Mouse (Mus musculus) kidney, adult 10 weeks (tissue): Measurements from ENCODE around the gene Gigyf2. TPM values are rescaled to one million over a fixed set of nuclear protein-coding genes. Genes with fewer than 3 reads are reported as not detected.

Experiments used
- polyA plus RNA-seq: library from polyadenylated mRNA; stranded (reverse); fragments of 350-450 nt; fragmentation: Illumina TruSeq; extraction: RNeasy Lipid Tissue Mini Kit (QIAGEN cat#74804); gene quantifications from one replicate; pipeline ENCODE4 v1.2.3, GENCODE M21; 2014; ENCODE audit warnings: low read depth, low replicate concordance

Gene Gigyf2
- 114 TPM for polyA plus RNA-seq

DNA sequence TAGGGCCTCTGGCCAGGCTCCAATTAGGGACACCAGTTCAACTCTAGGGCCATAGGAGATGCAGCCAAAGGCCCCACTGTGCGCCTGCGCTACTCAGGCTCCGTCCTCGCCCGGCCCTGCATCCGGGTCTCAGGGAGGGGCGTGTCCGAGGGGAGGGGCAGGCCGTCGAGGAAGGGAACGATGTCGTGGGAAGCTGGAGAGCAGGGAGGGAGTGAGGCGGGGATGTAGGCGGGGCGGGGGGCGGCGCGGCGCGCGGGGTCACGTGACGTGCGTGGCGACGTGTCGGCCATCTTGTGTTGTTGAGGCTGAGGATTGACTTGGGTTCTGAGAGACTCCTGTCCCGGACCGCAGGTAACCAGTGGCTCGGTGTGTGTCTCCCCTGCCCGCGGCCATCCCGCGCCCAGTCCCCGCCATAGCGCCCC, at the start of gene Gigyf2:
Gene Gigyf2, plus strand, starts transcription at position 257 of the 422 bp plus-strand sequence.

DNA sequence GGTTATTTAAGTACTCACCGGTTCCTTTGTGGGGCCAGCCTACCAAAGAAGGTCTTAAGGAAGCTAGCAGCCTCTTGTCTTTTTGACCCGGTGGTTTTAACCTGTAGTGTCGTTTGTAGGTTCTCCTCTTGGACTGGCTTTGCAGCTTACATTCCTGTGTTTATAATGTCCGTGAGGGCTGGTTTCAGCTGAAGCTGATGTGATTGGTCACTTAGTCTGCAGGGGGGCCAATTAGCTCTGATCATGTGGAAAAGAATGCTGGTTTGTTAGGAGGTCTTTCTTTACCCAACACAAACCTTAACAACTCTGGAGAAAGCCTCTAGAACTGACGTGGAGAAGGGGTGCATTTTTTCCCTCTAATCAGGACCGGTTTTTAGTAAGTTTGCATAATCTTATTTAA, 67.8 kb downstream of the Gigyf2 start, which contains the start of gene Kcnj13:
Gene Kcnj13, minus strand, starts transcription at position 136 of the 400 bp plus-strand sequence.

DNA sequence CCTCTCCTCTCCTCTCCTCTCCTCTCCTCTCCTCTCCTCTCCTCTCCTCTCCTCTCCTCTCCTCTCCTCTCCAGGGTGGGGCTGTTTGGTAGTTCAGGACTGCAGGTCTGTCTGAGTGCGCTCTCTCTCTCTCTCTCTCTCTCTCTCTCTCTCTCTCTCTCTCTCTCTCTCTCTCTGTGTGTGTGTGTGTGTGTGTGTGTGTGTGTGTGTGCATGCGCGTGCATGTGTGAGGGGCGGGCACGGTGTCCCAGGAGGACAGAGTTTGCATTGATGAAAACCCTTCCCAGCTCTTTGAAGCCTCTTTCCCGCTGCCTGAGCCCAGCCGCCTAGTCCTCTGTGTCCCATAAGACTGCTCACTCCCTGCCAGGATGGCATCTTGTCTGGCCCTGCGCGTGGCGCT, 143.2 kb downstream of the Gigyf2 start, which contains the start of gene Snorc:
Gene Snorc, plus strand, starts transcription at position 301 of the 400 bp plus-strand sequence.

Other genes with a start within 250 kb of the Gigyf2 start
- not detected for gene Alppl2, start 237.1 kb upstream of the Gigyf2 start, polyA plus RNA-seq
- gene Alpi, start 225.4 kb upstream of the Gigyf2 start, polyA plus RNA-seq, result not detected
- gene Akp3, start 202.0 kb upstream of the Gigyf2 start, polyA plus RNA-seq, result not detected
- not detected for gene Ecel1, start 170.5 kb upstream of the Gigyf2 start, polyA plus RNA-seq
- not detected for gene Prss56, start 143.7 kb upstream of the Gigyf2 start, polyA plus RNA-seq
- gene Chrnd, start 136.4 kb upstream of the Gigyf2 start, polyA plus RNA-seq, result not detected
- gene Chrng, start 122.3 kb upstream of the Gigyf2 start, polyA plus RNA-seq, result not detected
- gene Eif4e2, start 113.1 kb upstream of the Gigyf2 start, polyA plus RNA-seq, result 26.8 TPM
- 324 TPM for gene Efhd1, start 62.6 kb upstream of the Gigyf2 start, polyA plus RNA-seq
- gene Kcnj13, start 67.7 kb downstream of the Gigyf2 start, polyA plus RNA-seq, result 2.8 TPM
- not detected for gene Snorc, start 143.3 kb downstream of the Gigyf2 start, polyA plus RNA-seq
- gene Neu2, start 182.9 kb downstream of the Gigyf2 start, polyA plus RNA-seq, result 3.0 TPM
- gene Ngef, start 246.9 kb downstream of the Gigyf2 start, polyA plus RNA-seq, result 1.8 TPM